Mouse (Mus musculus): ENCODE measurements around the gene Kif17.

Gene Kif17

GRCm38 (mm10) chr4:138261843-138262681 is 11.8 kb downstream of the Kif17 start:
- DNase-seq, result peak; percentile 94

- no peak for DNase-seq
These were observed 17.6 kb downstream of the Kif17 start for GRCm38 (mm10) chr4:138267869-138268268.

GRCm38 (mm10) chr4:138272011-138272997 is 22.1 kb downstream of the Kif17 start:
- peak; percentile 77 for DNase-seq

- no peak for DNase-seq
These were observed 28.1 kb downstream of the Kif17 start for GRCm38 (mm10) chr4:138278346-138278745.

- peak; percentile 80 for DNase-seq
These were observed 32.6 kb downstream of the Kif17 start for GRCm38 (mm10) chr4:138282834-138283233.

- DNase-seq, result no peak
These were observed 36.2 kb downstream of the Kif17 start for GRCm38 (mm10) chr4:138286411-138286810.

- no peak for DNase-seq
These were observed 38.5 kb downstream of the Kif17 start for GRCm38 (mm10) chr4:138288691-138289090.

- no peak for DNase-seq
These were observed 41.8 kb downstream of the Kif17 start for GRCm38 (mm10) chr4:138292028-138292427.

GRCm38 (mm10) chr4:138293261-138293948 is 43.2 kb downstream of the Kif17 start:
- no peak for DNase-seq

- no peak for DNase-seq
These were observed 43.8 kb downstream of the Kif17 start for GRCm38 (mm10) chr4:138293949-138294550.

GRCm38 (mm10) chr4:138301271-138301780 is 51.1 kb downstream of the Kif17 start:
- no peak for DNase-seq

GRCm38 (mm10) chr4:138303011-138303410 is 52.8 kb downstream of the Kif17 start:
- no peak for DNase-seq

GRCm38 (mm10) chr4:138303742-138304141 is 53.5 kb downstream of the Kif17 start:
- no peak for DNase-seq

GRCm38 (mm10) chr4:138304340-138305104 is 54.3 kb downstream of the Kif17 start, which contains the start of gene Ddost:
Gene Ddost (plus strand): TSS chr4:138304730.
- DNase-seq, result peak; percentile 100

- no peak for DNase-seq
These were observed 56.8 kb downstream of the Kif17 start for GRCm38 (mm10) chr4:138307025-138307424.

GRCm38 (mm10) chr4:138307739-138308138 is 57.5 kb downstream of the Kif17 start:
- no peak for DNase-seq

GRCm38 (mm10) chr4:138310311-138310910 is 60.2 kb downstream of the Kif17 start:
- no peak for DNase-seq

- DNase-seq, result peak; percentile 62
These were observed 61.4 kb downstream of the Kif17 start for GRCm38 (mm10) chr4:138311595-138311994.

- DNase-seq, result no peak
These were observed 61.9 kb downstream of the Kif17 start for GRCm38 (mm10) chr4:138312105-138312504.

- no peak for DNase-seq
These were observed 62.8 kb downstream of the Kif17 start for GRCm38 (mm10) chr4:138313021-138313420.

- DNase-seq, result no peak
These were observed 63.6 kb downstream of the Kif17 start for GRCm38 (mm10) chr4:138313795-138314194.
